Mouse (Mus musculus): ENCODE measurements at regions not wholly inside any gene's neighbourhood (a gene's known extent, or its start where the extent isn't known, plus 50 kb on each side); places are given as distances from the start of the nearest gene placed in this dataset.

- no peak overlapping the region for H3K27ac ChIP-seq (ENCODE audit: control insufficient read depth, low read depth, low read length)
- no peaks in the 10 kb centered on the region for H3K4me1 ChIP-seq (ENCODE audit: control insufficient read depth in 1 of 2, insufficient read depth in 2 of 2, low read length in 2 of 2)
- H3K9me3 ChIP-seq (replicated peaks; ENCODE audit: insufficient read depth, low read length), result no peaks in the 10 kb centered on the region
- no peak for DNase-seq (ENCODE audit: low read depth, low spot score)
- H3K36me3 ChIP-seq (ENCODE audit: control insufficient read depth in 1 of 2, insufficient read depth in 2 of 2, low read length in 2 of 2), result no peaks in the 10 kb centered on the region
- TF ChIP-seq MEF2A (IDR thresholded peaks at IDR 0.05; ENCODE audit: extremely low read depth, insufficient replicate concordance, low read depth, low read length, poor library complexity, severe bottlenecking), result no peak
- TF ChIP-seq NRF1 (IDR thresholded peaks at IDR 0.05; ENCODE audit: insufficient read depth, low read depth, low read length, poor library complexity, severe bottlenecking), result no peak
- TF ChIP-seq SIN3A (IDR thresholded peaks at IDR 0.05; ENCODE audit: low read length), result no peak
- TF ChIP-seq USF2 (IDR thresholded peaks at IDR 0.05; ENCODE audit: borderline replicate concordance in 1 of 2, insufficient read depth in 1 of 2, low read depth in 1 of 2, low read length in 2 of 2), result no peak
- TF ChIP-seq E2F4 (IDR thresholded peaks at IDR 0.05; ENCODE audit: borderline replicate concordance, low read depth, low read length), result no peak
- no peak for TF ChIP-seq RAD21 (IDR thresholded peaks at IDR 0.05; ENCODE audit: low read depth, low read length)
- no peak for TF ChIP-seq EP300 (IDR thresholded peaks at IDR 0.05; ENCODE audit: low read depth in 1 of 2, low read length in 2 of 2)
- no peak for TF ChIP-seq CTCF (IDR thresholded peaks at IDR 0.05 in 2 of 3, conservative IDR thresholded peaks at IDR 0.05 in 1 of 3; ENCODE audit: control insufficient read depth in 1 of 3, insufficient read depth in 1 of 3, low read depth in 2 of 3, low read length in 3 of 3, poor library complexity in 1 of 3, severe bottlenecking in 1 of 3)
- TF ChIP-seq BHLHE40 (IDR thresholded peaks at IDR 0.05; ENCODE audit: borderline replicate concordance, low read depth, low read length), result no peak
- no peak for TF ChIP-seq TAL1 (IDR thresholded peaks at IDR 0.05; ENCODE audit: low read length)
- TF ChIP-seq MYB (IDR thresholded peaks at IDR 0.05; ENCODE audit: low read depth, low read length), result no peak
- TF ChIP-seq RCOR1 (IDR thresholded peaks at IDR 0.05; ENCODE audit: low read depth, low read length), result no peak
- no peak for TF ChIP-seq UBTF (IDR thresholded peaks at IDR 0.05; ENCODE audit: borderline replicate concordance, insufficient read depth, low read depth, low read length)
- TF ChIP-seq ZC3H11A (IDR thresholded peaks at IDR 0.05; ENCODE audit: low read depth, low read length), result no peak
- TF ChIP-seq MYC (IDR thresholded peaks at IDR 0.05; ENCODE audit: low read depth, low read length), result no peak
- TF ChIP-seq CHD2 (IDR thresholded peaks at IDR 0.05; ENCODE audit: low read length), result no peak
- no peak for TF ChIP-seq MAZ (IDR thresholded peaks at IDR 0.05; ENCODE audit: low read depth, low read length)
- no peak for TF ChIP-seq ETS1 (IDR thresholded peaks at IDR 0.05; ENCODE audit: low read depth, low read length)
- no peak overlapping the region for H3K4me3 ChIP-seq (ENCODE audit: control insufficient read depth in 1 of 2, insufficient read depth in 1 of 2, low read depth in 2 of 2, low read length in 2 of 2)
- H3K79me2 ChIP-seq (ENCODE audit: control insufficient read depth, insufficient read depth, low read length, poor library complexity), result no peaks in the 10 kb centered on the region
- no peak overlapping the region for H3K9ac ChIP-seq (ENCODE audit: control insufficient read depth, low read depth, low read length, poor library complexity, severe bottlenecking)
- H3K27me3 ChIP-seq (ENCODE audit: control insufficient read depth in 1 of 2, insufficient read depth in 2 of 2, low read length in 2 of 2), result no peaks in the 10 kb centered on the region; a peak in 1 of 4 replicates
Measured at GRCm38 (mm10) chr5:28689136-28689535, 222.1 kb upstream of the Shh start.

- no peaks in the 10 kb centered on the region for H3K27me3 ChIP-seq (ENCODE audit: control insufficient read depth in 1 of 2, insufficient read depth in 2 of 2, low read length in 2 of 2)
- no peak overlapping the region for H3K4me3 ChIP-seq (ENCODE audit: control insufficient read depth in 1 of 2, insufficient read depth in 1 of 2, low read depth in 2 of 2, low read length in 2 of 2)
- H3K27ac ChIP-seq (ENCODE audit: control insufficient read depth, low read depth, low read length), result no peak overlapping the region
- no peaks in the 10 kb centered on the region for H3K9me3 ChIP-seq (replicated peaks; ENCODE audit: insufficient read depth, low read length)
- no peak for DNase-seq (ENCODE audit: low read depth, low spot score)
- no peaks in the 10 kb centered on the region for H3K79me2 ChIP-seq (ENCODE audit: control insufficient read depth, insufficient read depth, low read length, poor library complexity)
- TF ChIP-seq JUND (IDR thresholded peaks at IDR 0.05; ENCODE audit: low read depth, low read length) (no peak), MYC (IDR thresholded peaks at IDR 0.05; ENCODE audit: low read depth, low read length) (no peak), EP300 (IDR thresholded peaks at IDR 0.05; ENCODE audit: low read depth in 1 of 2, low read length in 2 of 2) (no peak), CTCF (IDR thresholded peaks at IDR 0.05 in 2 of 3, conservative IDR thresholded peaks at IDR 0.05 in 1 of 3; ENCODE audit: control insufficient read depth in 1 of 3, insufficient read depth in 1 of 3, low read depth in 2 of 3, low read length in 3 of 3, poor library complexity in 1 of 3, severe bottlenecking in 1 of 3) (no peak), SIN3A (IDR thresholded peaks at IDR 0.05; ENCODE audit: low read length) (no peak), GABPA (IDR thresholded peaks at IDR 0.05; ENCODE audit: low read depth, low read length) (no peak), RCOR1 (IDR thresholded peaks at IDR 0.05; ENCODE audit: low read depth, low read length) (no peak), MAZ (IDR thresholded peaks at IDR 0.05; ENCODE audit: low read depth, low read length) (no peak), GATA1 (IDR thresholded peaks at IDR 0.05; ENCODE audit: low read depth, low read length) (no peak), ELF1 (IDR thresholded peaks at IDR 0.05; ENCODE audit: low read depth, low read length) (no peak), KAT2A (conservative IDR thresholded peaks at IDR 0.05; ENCODE audit: low read depth, low read length) (no peak), ZMIZ1 (IDR thresholded peaks at IDR 0.05; ENCODE audit: low read depth, low read length) (no peak), POLR2AphosphoS5 (IDR thresholded peaks at IDR 0.05; ENCODE audit: borderline replicate concordance, low read depth, low read length) (no peak), MYB (IDR thresholded peaks at IDR 0.05; ENCODE audit: low read depth, low read length) (no peak), RAD21 (IDR thresholded peaks at IDR 0.05; ENCODE audit: low read depth, low read length) (no peak), ZKSCAN1 (IDR thresholded peaks at IDR 0.05; ENCODE audit: low read depth, low read length) (no peak), ZC3H11A (IDR thresholded peaks at IDR 0.05; ENCODE audit: low read depth, low read length) (no peak), MAX (IDR thresholded peaks at IDR 0.05; ENCODE audit: low read length) (no peak), POLR2A (IDR thresholded peaks at IDR 0.05; ENCODE audit: control insufficient read depth in 1 of 2, insufficient read depth in 1 of 2, low read depth in 1 of 2, low read length in 2 of 2, poor library complexity in 1 of 2) (no peak), SMC3 (IDR thresholded peaks at IDR 0.05; ENCODE audit: low read depth, low read length) (no peak)
- H3K4me1 ChIP-seq (ENCODE audit: control insufficient read depth in 1 of 2, insufficient read depth in 2 of 2, low read length in 2 of 2), result no peaks in the 10 kb centered on the region
- no peaks in the 10 kb centered on the region for H3K36me3 ChIP-seq (ENCODE audit: control insufficient read depth in 1 of 2, insufficient read depth in 2 of 2, low read length in 2 of 2)
- no peak overlapping the region for H3K9ac ChIP-seq (ENCODE audit: control insufficient read depth, low read depth, low read length, poor library complexity, severe bottlenecking)
Measured at GRCm38 (mm10) chr5:28682821-28683220, 215.8 kb upstream of the Shh start.

Data from MEL (cell line).